Mouse (Mus musculus) C2C12 (cell line): ENCODE data around the gene Prdm11.

ENCODE experiments used
- CEBPB ChIP-seq: IDR thresholded peaks from one replicate; pipeline ENCODE4 v1.6.1; 2011; ENCODE audit warnings: low read depth, mild to moderate bottlenecking, control low read depth, moderate library complexity
- CTCF ChIP-seq: IDR thresholded peaks from one replicate; pipeline ENCODE4 v1.5.1; 2011; ENCODE audit not compliant: control insufficient read depth, insufficient read depth, insufficient read length
- FOSL1 ChIP-seq: IDR thresholded peaks from one replicate; pipeline ENCODE4 v1.8.0; 2011; ENCODE audit warnings: mild to moderate bottlenecking, low read length; ENCODE audit not compliant: poor library complexity, insufficient read depth, severe bottlenecking
- MAX ChIP-seq: IDR thresholded peaks from one replicate; pipeline ENCODE4 v1.6.1; 2011; ENCODE audit warnings: mild to moderate bottlenecking, control low read depth
- MYOD1 ChIP-seq: IDR thresholded peaks from one replicate; pipeline ENCODE4 v1.6.1; 2011; ENCODE audit warnings: low read depth; ENCODE audit not compliant: control insufficient read depth, insufficient read length
- MYOG ChIP-seq: IDR thresholded peaks from one replicate; pipeline ENCODE4 v1.6.1; 2011; ENCODE audit not compliant: control insufficient read depth, insufficient read length; ENCODE audit errors: extremely low read depth
- USF1 ChIP-seq: IDR thresholded peaks from one replicate; pipeline ENCODE4 v1.6.1; 2011; ENCODE audit warnings: low read depth, mild to moderate bottlenecking, control low read depth, moderate library complexity

- no peak for TF ChIP-seq CEBPB
- TF ChIP-seq MYOG, result no peak
- no peak for TF ChIP-seq CTCF
- no peak for TF ChIP-seq MYOD1
- TF ChIP-seq FOSL1, result no peak
- peak; percentile 52 for TF ChIP-seq MAX
- TF ChIP-seq USF1, result no peak
Observed at GRCm38 (mm10) chr2:92949518-92949917, 96.4 kb downstream of the Prdm11 start.
